Mouse (Mus musculus): ENCODE results near the gene Cryl1. TPM values are rescaled to one million over a fixed set of nuclear protein-coding genes. Genes with fewer than 3 reads are reported as not detected.

The Cryl1 gene
- polyA plus RNA-seq, 1 experiment from 2014 or later, result 9.2 TPM

DNA sequence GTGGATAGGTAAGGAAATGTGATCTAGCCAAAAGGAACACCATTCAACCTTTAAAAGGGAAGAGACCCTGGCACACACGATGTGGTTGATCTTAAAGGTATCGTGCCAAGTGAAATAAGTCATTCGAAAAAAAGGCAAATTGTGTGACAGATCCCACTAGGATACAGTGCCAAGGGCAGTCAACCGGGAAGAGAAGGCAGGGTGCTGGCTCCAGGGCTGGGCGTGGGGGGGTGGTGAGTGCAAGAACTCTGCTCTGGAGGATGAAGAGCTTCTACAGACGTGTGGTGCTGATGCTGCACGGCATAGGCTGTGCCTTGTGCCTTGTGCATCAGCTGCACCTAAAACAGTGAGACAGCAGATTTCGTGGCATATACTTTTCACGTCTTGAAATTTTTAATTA lies 33.0 kb downstream of the Cryl1 start:
- Histone ChIP-seq H3K4me2 (no peak overlapping the region), H3K27me3 (replicated peaks) (no peaks in the 10 kb centered on the region), H3K9me3 (no peaks in the 10 kb centered on the region), H3K36me3 (replicated peaks) (no peaks in the 10 kb centered on the region), H3K4me3 (no peak overlapping the region), H3K9ac (no peak overlapping the region), H3K27ac (no peak overlapping the region), H3K4me1 (no peaks in the 10 kb centered on the region)
- ATAC-seq (replicated peaks), result no peak
- 83% methylated on average over 9 of the region's 9 CpGs for WGBS

DNA sequence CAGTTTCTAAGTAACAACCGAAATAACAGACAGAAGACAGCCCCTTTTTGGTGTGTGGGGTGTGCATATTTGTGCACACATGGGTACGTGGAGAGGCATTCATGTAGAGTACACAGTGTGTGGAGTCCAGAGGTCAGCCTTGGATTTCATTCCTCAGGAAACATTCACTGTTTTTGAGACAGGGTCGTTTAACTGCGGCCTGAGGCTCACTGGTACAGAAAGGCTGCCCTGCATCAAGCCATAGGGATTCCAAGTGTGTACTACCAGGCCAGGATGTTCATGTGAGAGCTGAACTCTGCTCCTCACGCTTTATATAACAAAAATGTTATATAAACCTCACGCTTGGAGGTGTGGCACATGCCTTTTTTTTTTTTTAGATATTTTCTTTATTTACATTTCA lies 34.5 kb downstream of the Cryl1 start:
- no peaks in the 10 kb centered on the region for H3K27me3 ChIP-seq (replicated peaks)
- WGBS, result 88% methylated on average over 6 of the region's 6 CpGs
- H3K9me3 ChIP-seq, result no peaks in the 10 kb centered on the region
- no peak overlapping the region for H3K27ac ChIP-seq
- H3K36me3 ChIP-seq (replicated peaks), result no peaks in the 10 kb centered on the region
- no peak overlapping the region for H3K4me2 ChIP-seq
- no peak overlapping the region for H3K9ac ChIP-seq
- ATAC-seq (replicated peaks), result no peak
- H3K4me1 ChIP-seq, result no peaks in the 10 kb centered on the region
- no peak overlapping the region for H3K4me3 ChIP-seq

DNA sequence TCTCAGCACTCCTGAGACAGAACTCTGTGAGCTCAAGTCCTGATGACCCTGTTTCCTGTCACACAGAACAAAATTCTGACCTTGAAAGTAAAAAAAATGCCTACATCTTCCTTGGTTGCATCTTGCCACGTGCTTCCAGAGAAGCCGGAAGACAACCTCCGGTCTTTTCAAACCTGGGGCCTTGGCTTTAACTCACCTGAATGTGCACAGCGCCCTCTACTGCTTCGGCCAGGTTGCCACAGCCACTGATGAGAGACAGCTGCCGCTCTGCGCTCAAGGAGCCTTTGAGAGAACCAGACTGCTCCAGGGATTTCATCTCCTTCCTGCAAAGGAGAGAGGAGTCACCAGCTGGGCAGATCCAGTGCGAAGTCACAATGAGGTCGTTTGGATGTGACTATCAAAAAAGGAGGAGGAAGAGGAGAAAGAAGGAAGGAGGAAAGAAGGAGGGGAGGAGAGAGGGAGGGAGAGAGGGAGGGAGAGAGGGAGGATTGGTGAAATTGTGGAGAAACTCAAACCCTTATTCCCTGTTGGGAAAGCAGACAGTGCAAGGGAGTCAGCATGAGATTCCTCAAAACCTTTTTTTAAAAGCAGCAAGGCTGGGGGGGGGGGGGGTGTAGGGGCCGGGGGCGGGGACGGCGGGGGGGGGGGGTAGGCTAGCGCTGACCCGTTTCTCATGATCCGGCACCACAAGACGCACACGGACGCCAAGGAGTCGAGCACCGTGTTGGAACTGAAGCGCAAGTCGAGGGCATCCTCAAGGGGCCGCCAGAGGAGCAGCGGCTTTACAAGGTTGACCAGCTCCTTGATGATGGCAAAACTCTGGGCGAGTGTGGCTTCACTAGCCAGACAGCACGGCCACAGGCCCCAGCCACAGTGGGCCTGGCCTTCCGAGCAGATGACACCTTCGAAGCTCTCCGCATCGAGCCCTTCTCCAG lies 35.3 kb downstream of the Cryl1 start:
- H3K9me3 ChIP-seq, result no peaks in the 10 kb centered on the region
- H3K27ac ChIP-seq, result no peak overlapping the region
- no peak overlapping the region for H3K9ac ChIP-seq
- WGBS, result 11% methylated on average over 30 of the region's 31 CpGs
- peak overlapping the region; percentile 37 for H3K4me2 ChIP-seq
- H3K4me3 ChIP-seq, result 0 out of 2 replicates have a peak overlapping the region, but pooled peaks have one; percentile 5
- ATAC-seq (replicated peaks), result peak; percentile 82
- no peaks in the 10 kb centered on the region for H3K36me3 ChIP-seq (replicated peaks)
- H3K4me1 ChIP-seq, result no peaks in the 10 kb centered on the region
- H3K27me3 ChIP-seq (replicated peaks), result no peaks in the 10 kb centered on the region

DNA sequence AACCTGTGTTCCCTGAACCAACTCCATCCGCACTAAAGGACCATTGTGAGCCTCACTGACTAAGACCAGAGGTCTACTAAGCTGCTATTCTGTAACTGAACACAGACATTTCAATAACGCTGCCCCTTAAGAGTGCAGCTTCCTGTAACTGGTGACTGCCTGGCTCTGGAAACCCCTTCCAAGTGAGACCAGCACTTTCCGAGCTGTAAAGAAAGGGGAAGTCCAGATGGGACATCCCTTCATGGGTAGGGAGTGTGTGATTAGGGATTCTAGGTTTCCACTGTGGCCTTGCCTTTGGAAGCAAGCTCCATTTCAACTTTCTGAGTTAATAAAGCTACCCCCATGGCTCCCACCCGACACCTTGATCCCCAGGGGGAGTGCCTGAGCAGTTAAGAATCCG lies 41.3 kb downstream of the Cryl1 start:
- Histone ChIP-seq H3K9ac (no peak overlapping the region), H3K4me1 (no peaks in the 10 kb centered on the region), H3K27ac (no peak overlapping the region), H3K4me3 (no peak overlapping the region), H3K9me3 (no peaks in the 10 kb centered on the region), H3K36me3 (replicated peaks) (no peaks in the 10 kb centered on the region), H3K4me2 (no peak overlapping the region), H3K27me3 (replicated peaks) (no peaks in the 10 kb centered on the region)
- no peak for ATAC-seq (replicated peaks)
- 71% methylated on average over 5 of the region's 5 CpGs for WGBS

- Histone ChIP-seq H3K9me3 (no peaks in the 10 kb centered on the region), H3K27ac (no peak overlapping the region), H3K27me3 (replicated peaks) (no peaks in the 10 kb centered on the region), H3K9ac (no peak overlapping the region), H3K4me3 (no peak overlapping the region), H3K4me2 (no peak overlapping the region), H3K36me3 (replicated peaks) (no peaks in the 10 kb centered on the region), H3K4me1 (no peaks in the 10 kb centered on the region)
- no peak for ATAC-seq (replicated peaks)
- 78% methylated on average over 7 of the region's 7 CpGs for WGBS
These were observed 46.7 kb downstream of the Cryl1 start for GRCm38 (mm10) chr14:57351521-57352235.

DNA sequence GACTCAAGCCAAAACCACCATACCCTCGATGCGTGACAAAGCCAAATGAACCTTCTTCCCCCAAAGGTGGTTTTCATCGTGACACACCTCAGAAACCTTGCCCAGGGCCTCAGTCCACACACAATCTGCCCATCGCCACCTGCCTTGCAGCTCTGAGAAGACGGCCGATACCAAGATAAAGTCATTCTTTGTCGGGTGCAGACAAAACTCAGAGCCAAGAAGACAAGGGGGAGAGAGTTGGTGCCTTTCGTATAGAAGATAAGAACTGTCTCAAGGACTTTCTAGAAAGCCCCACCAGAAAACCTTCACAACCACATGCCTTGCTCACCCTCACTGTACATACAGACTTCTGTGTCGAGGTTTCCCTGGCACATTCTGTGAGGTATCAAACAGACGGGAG lies 48.4 kb downstream of the Cryl1 start:
- no peak for ATAC-seq (replicated peaks)
- H3K4me2 ChIP-seq, result no peak overlapping the region
- no peaks in the 10 kb centered on the region for H3K36me3 ChIP-seq (replicated peaks)
- H3K4me3 ChIP-seq, result no peak overlapping the region
- no peak overlapping the region for H3K9ac ChIP-seq
- H3K9me3 ChIP-seq, result no peaks in the 10 kb centered on the region
- 86% methylated on average over 10 of the region's 10 CpGs for WGBS
- no peak overlapping the region for H3K27ac ChIP-seq
- no peaks in the 10 kb centered on the region for H3K4me1 ChIP-seq
- no peaks in the 10 kb centered on the region for H3K27me3 ChIP-seq (replicated peaks)

- peaks cover 3% of the 10 kb centered on the region; the same call in 1 of the 2 replicates for H3K4me1 ChIP-seq
- H3K4me3 ChIP-seq, result no peak overlapping the region
- H3K9ac ChIP-seq, result no peak overlapping the region
- H3K27ac ChIP-seq, result no peak overlapping the region
- no peak overlapping the region for H3K4me2 ChIP-seq
- H3K36me3 ChIP-seq (replicated peaks), result no peaks in the 10 kb centered on the region
- no peaks in the 10 kb centered on the region for H3K27me3 ChIP-seq (replicated peaks)
- WGBS, result 78% methylated on average over 4 of the region's 4 CpGs
- ATAC-seq (replicated peaks), result no peak
- no peaks in the 10 kb centered on the region for H3K9me3 ChIP-seq
These were observed 50.2 kb downstream of the Cryl1 start for GRCm38 (mm10) chr14:57348155-57348554.

- Histone ChIP-seq H3K9ac (no peak overlapping the region), H3K9me3 (no peaks in the 10 kb centered on the region), H3K4me3 (no peak overlapping the region), H3K27ac (no peak overlapping the region), H3K4me1 (peaks cover 5% of the 10 kb centered on the region; the same call in 1 of the 2 replicates), H3K27me3 (replicated peaks) (no peaks in the 10 kb centered on the region), H3K36me3 (replicated peaks) (no peaks in the 10 kb centered on the region), H3K4me2 (no peak overlapping the region)
- ATAC-seq (replicated peaks), result no peak
- 91% methylated on average over 3 of the region's 3 CpGs for WGBS
These were observed 52.2 kb downstream of the Cryl1 start for GRCm38 (mm10) chr14:57346135-57346534.

DNA sequence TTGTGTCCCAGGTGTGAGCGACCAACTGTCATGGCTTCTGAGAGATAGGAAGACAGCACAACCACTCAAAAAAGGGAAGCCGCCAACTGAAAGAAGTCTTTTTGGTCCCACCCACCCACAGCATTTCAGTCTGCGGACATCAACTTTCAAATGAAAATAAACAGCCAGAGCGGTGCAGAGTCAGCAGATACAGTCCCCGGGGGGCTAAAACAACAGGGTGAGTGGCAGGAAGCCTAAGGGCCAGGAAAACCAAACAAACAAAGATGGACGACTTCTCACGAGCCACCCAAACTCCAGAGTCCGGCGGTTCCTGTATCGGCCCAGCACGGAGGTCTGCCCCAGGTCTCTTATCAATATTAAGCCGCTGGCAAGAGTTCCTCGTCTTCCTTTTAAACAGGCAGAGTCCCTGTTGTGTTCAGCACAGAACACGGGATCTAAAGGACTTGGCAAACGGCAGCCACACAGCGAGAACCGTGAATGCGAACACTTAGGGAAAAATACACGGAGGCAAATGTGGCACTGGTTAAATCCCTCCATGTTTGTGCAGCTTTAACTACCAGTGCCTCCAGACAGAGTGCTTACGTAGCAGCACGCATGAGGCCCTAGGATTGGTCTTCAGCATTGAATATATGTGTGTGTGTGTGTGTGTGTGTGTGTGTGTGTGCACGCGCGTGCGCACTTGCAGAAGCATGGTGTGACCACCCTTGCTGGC lies 53.4 kb downstream of the Cryl1 start:
- no peaks in the 10 kb centered on the region for H3K9me3 ChIP-seq
- H3K27me3 ChIP-seq (replicated peaks), result no peaks in the 10 kb centered on the region
- H3K4me1 ChIP-seq, result peaks cover 5% of the 10 kb centered on the region; the same call in 1 of the 2 replicates
- H3K36me3 ChIP-seq (replicated peaks), result no peaks in the 10 kb centered on the region
- H3K4me3 ChIP-seq, result no peak overlapping the region
- no peak overlapping the region for H3K27ac ChIP-seq
- ATAC-seq (replicated peaks), result no peak
- WGBS, result 80% methylated on average over 25 of the region's 25 CpGs
- no peak overlapping the region for H3K9ac ChIP-seq
- H3K4me2 ChIP-seq, result no peak overlapping the region

DNA sequence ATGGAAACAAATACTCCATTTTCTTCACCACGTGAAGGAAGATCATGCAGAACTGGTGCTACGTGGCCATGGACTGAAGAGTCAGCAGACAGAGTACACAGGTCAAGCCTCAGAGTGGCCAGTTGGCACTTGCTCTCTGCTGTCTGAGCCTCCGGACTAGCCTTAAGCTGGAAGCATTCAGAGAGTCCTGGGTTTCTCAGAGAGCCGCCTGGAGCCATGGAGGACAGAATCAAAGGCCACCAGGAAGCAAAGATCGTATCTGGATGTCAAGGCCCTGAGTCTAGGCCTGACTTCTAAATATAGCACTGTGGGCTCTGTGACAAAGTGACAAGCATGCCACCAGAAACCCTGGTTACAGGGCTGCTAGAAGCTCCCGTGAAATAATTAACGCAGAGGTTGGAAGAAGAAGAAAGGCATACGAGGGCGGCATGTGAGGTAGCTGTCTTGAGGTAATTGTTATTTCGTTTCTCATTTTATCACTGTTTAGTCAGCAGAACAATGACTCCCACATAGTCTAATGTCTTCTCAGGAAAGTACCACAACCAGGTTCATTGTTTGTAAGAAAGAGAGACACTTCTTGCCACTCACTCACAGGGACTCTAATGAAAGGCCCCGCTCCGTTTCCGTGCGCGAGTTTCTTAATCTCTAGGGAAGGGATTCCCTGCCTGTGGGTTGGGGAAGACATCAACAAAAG lies 55.1 kb downstream of the Cryl1 start:
- no peak overlapping the region for H3K27ac ChIP-seq
- no peak overlapping the region for H3K4me3 ChIP-seq
- H3K36me3 ChIP-seq (replicated peaks), result no peaks in the 10 kb centered on the region
- H3K9me3 ChIP-seq, result no peaks in the 10 kb centered on the region
- H3K4me1 ChIP-seq, result peaks cover 5% of the 10 kb centered on the region; the same call in 1 of the 2 replicates
- peak; percentile 17; the same call in 1 of the 2 replicates for ATAC-seq (replicated peaks)
- WGBS, result 31% methylated on average over 15 of the region's 15 CpGs
- H3K27me3 ChIP-seq (replicated peaks), result no peaks in the 10 kb centered on the region
- no peak overlapping the region for H3K4me2 ChIP-seq
- no peak overlapping the region for H3K9ac ChIP-seq

DNA sequence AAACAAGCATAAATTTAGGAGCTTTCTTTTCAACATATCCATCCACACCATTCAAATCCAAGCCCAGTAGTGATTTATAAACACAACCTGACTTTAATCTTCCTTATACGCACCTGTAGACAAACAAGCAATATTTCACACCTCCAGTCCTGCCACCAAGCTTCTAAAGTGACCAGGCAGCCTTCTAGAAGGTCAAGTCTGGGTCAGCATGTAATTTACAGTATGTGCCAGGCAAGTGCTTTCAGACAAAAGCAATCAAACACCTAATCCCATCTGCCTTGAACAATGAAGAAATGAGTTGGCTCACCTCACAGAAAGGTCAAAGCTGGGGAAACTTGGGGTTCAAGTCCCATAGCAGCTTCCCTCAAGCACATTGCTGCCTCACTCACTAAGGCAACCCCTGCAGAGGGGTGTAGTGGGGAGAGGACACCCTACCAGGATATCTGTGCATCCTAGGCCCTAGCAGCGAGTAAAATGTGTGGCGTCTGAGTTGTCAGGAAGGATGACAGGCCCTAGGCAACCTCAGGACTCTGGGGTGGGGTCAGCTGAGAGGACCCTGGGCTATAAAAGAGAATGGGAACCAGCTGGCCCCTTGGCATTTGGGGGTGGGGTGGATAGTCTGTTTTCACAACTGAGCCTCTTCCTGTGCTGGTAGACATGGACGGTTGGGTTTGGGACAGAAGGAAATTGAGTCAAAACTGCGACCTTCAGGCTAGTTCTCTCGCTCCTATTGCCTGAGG lies 55.8 kb downstream of the Cryl1 start:
- no peak overlapping the region for H3K9ac ChIP-seq
- H3K36me3 ChIP-seq (replicated peaks), result no peaks in the 10 kb centered on the region
- no peak overlapping the region for H3K4me3 ChIP-seq
- no peaks in the 10 kb centered on the region for H3K27me3 ChIP-seq (replicated peaks)
- no peak for ATAC-seq (replicated peaks)
- no peak overlapping the region for H3K27ac ChIP-seq
- 86% methylated on average over 6 of the region's 6 CpGs for WGBS
- no peak overlapping the region for H3K4me2 ChIP-seq
- H3K9me3 ChIP-seq, result no peaks in the 10 kb centered on the region
- peaks cover 5% of the 10 kb centered on the region; the same call in 1 of the 2 replicates for H3K4me1 ChIP-seq
